Mouse (Mus musculus): ENCODE measurements at regions not wholly inside any gene's neighbourhood (a gene's known extent, or its start where the extent isn't known, plus 50 kb on each side); places are given as distances from the start of the nearest gene placed in this dataset.
"Not testable (repeated sequence)": the region's sequence is repeated elsewhere in the genome, so short reads cannot be mapped to it uniquely, and the experiment has no call there.

- no peak for DNase-seq (ENCODE audit: low spot score in 2 of 2)
These were observed 754.0 kb upstream of the Slc39a10 start for GRCm38 (mm10) chr1:47646681-47647080.

- no peak for DNase-seq (ENCODE audit: low spot score in 2 of 2)
These were observed 713.9 kb upstream of the Slc39a10 start for GRCm38 (mm10) chr1:47606597-47606996.

- DNase-seq (ENCODE audit: low spot score in 2 of 2), result no peak
These were observed 711.3 kb upstream of the Slc39a10 start for GRCm38 (mm10) chr1:47603989-47604360.

GRCm38 (mm10) chr1:47603294-47603988 is 710.8 kb upstream of the Slc39a10 start:
- DNase-seq (ENCODE audit: low spot score in 2 of 2), result no peak

GRCm38 (mm10) chr1:47593641-47594040 is 701.0 kb upstream of the Slc39a10 start:
- DNase-seq (ENCODE audit: low spot score in 2 of 2), result not testable (repeated sequence)

GRCm38 (mm10) chr1:47545606-47546005 is 653.0 kb upstream of the Slc39a10 start:
- DNase-seq (ENCODE audit: low spot score in 2 of 2), result no peak

GRCm38 (mm10) chr1:47511426-47511825 is 618.8 kb upstream of the Slc39a10 start:
- peak; percentile 10 to 19 for DNase-seq (ENCODE audit: low spot score in 2 of 2)

- no peak for DNase-seq (ENCODE audit: low spot score in 2 of 2)
These were observed 615.1 kb upstream of the Slc39a10 start for GRCm38 (mm10) chr1:47507801-47508200.

- no peak for DNase-seq (ENCODE audit: low spot score in 2 of 2)
These were observed 596.0 kb upstream of the Slc39a10 start for GRCm38 (mm10) chr1:47488581-47489204.

- no peak for DNase-seq (ENCODE audit: low spot score in 2 of 2)
These were observed 593.4 kb upstream of the Slc39a10 start for GRCm38 (mm10) chr1:47486087-47486486.

- DNase-seq (ENCODE audit: low spot score in 2 of 2), result no peak
These were observed 586.4 kb upstream of the Slc39a10 start for GRCm38 (mm10) chr1:47479059-47479458.

- no peak for DNase-seq (ENCODE audit: low spot score in 2 of 2)
These were observed 574.1 kb upstream of the Slc39a10 start for GRCm38 (mm10) chr1:47466573-47467253.

GRCm38 (mm10) chr1:47448737-47449489 is 556.3 kb upstream of the Slc39a10 start:
- no peak for DNase-seq (ENCODE audit: low spot score in 2 of 2)

GRCm38 (mm10) chr1:47448070-47448469 is 555.4 kb upstream of the Slc39a10 start:
- no peak for DNase-seq (ENCODE audit: low spot score in 2 of 2)

GRCm38 (mm10) chr1:47446021-47446420 is 553.4 kb upstream of the Slc39a10 start:
- DNase-seq (ENCODE audit: low spot score in 2 of 2), result no peak

- DNase-seq (ENCODE audit: low spot score in 2 of 2), result no peak
These were observed 540.2 kb upstream of the Slc39a10 start for GRCm38 (mm10) chr1:47432829-47433228.

- no peak for DNase-seq (ENCODE audit: low spot score in 2 of 2)
These were observed 512.5 kb upstream of the Slc39a10 start for GRCm38 (mm10) chr1:47405164-47405563.

- DNase-seq (ENCODE audit: low spot score in 2 of 2), result no peak
These were observed 493.9 kb upstream of the Slc39a10 start for GRCm38 (mm10) chr1:47386579-47386978.

GRCm38 (mm10) chr1:47378795-47379194 is 486.1 kb upstream of the Slc39a10 start:
- no peak for DNase-seq (ENCODE audit: low spot score in 2 of 2)

- DNase-seq (ENCODE audit: low spot score in 2 of 2), result no peak
These were observed 447.2 kb upstream of the Slc39a10 start for GRCm38 (mm10) chr1:47339718-47340439.

GRCm38 (mm10) chr1:47310572-47311075 is 418.0 kb upstream of the Slc39a10 start:
- DNase-seq (ENCODE audit: low spot score in 2 of 2), result no peak

All from layer of hippocampus, adult 8-10 months (tissue).